Mouse (Mus musculus) neural tube, embryonic 12.5 days (tissue): ENCODE data around the gene Fancl. TPM values are rescaled to one million over a fixed set of nuclear protein-coding genes. Genes with fewer than 3 reads are reported as not detected.
"Not testable (repeated sequence)": the region's sequence is repeated elsewhere in the genome, so short reads cannot be mapped to it uniquely, and the experiment has no call there.

Experiments used
- ATAC-seq: fragments of 200-750 bp; cut with Nextera tagmentation; 2 replicates; pipeline ENCODE4 v1.8.0; 2017; ENCODE audit warnings: low read depth, mild to moderate bottlenecking, moderate TSS enrichment, moderate library complexity; ENCODE audit not compliant: low FRiP score
- H3K27ac ChIP-seq: fragments of 300-500 bp; sonication (generic); 2 replicates; pipeline ENCODE4 v1.5.1; 2016
- H3K27me3 ChIP-seq: fragments of 300-500 bp; sonication (generic); replicated peaks from 2 replicates; pipeline ENCODE4 v1.6.1; 2016; ENCODE audit warnings: mild to moderate bottlenecking
- H3K36me3 ChIP-seq: fragments of 300-500 bp; sonication (generic); 2 replicates; pipeline ENCODE4 v1.6.1; 2016; ENCODE audit warnings: mild to moderate bottlenecking
- H3K4me1 ChIP-seq: fragments of 300-500 bp; sonication (generic); 2 replicates; pipeline ENCODE4 v1.6.1; 2016
- H3K4me2 ChIP-seq: fragments of 300-500 bp; sonication (generic); replicated peaks from 2 replicates; pipeline ENCODE4 v1.6.1; 2016; ENCODE audit warnings: mild to moderate bottlenecking
- H3K4me3 ChIP-seq: fragments of 300-500 bp; sonication (generic); 2 replicates; pipeline ENCODE4 v1.5.1; 2016
- H3K9ac ChIP-seq: fragments of 300-500 bp; sonication (generic); 2 replicates; pipeline ENCODE4 v1.6.1; 2016; ENCODE audit warnings: mild to moderate bottlenecking
- H3K9me3 ChIP-seq: fragments of 300-500 bp; sonication (generic); 2 replicates; pipeline ENCODE4 v1.6.1; 2016; ENCODE audit warnings: mild to moderate bottlenecking
- WGBS: fragments of 180-500 bp; shearing (Covaris S2); methylation state at CpG from one replicate; pipeline ENCODE4 v1.1.7; 2016; 5-methylcytosine and 5-hydroxymethylcytosine counted together
- polyA plus RNA-seq: library from polyadenylated mRNA; unstranded; fragments of >200 nt; fragmentation: Nextera tagmentation; extraction: Ambion mirVana; gene quantifications from 2 replicates; pipeline ENCODE4 v1.2.1, GENCODE M21; 2016

Fancl gene
- 16.0 and 18.5 TPM in 2 replicates for polyA plus RNA-seq

- Histone ChIP-seq H3K4me1 (no peaks in the 10 kb centered on the region), H3K27ac (no peak within 1 kb of the TSS), H3K27me3 (no peaks in the 10 kb centered on the region), H3K9me3 (no peaks in the 10 kb centered on the region), H3K4me2 (peak within 1 kb of the TSS; percentile 65), H3K36me3 (no peaks in the 10 kb centered on the region), H3K4me3 (peak within 1 kb of the TSS; percentile 64), H3K9ac (peak within 1 kb of the TSS; percentile 60; the same call in 1 of the 2 replicates)
- 96% methylated on average over 2 of the region's 2 CpGs for WGBS
- ATAC-seq = no peak
Measured at GRCm38 (mm10) chr11:26385971-26386370, at the start of gene Fancl. TSS of gene Fancl (plus strand) at chr11:26386135.

- no peak for ATAC-seq
- no peak overlapping the region for H3K27ac ChIP-seq
- WGBS = 67% methylated on average over 3 of the region's 3 CpGs
Measured at GRCm38 (mm10) chr11:26336848-26337247, 49.1 kb upstream of the Fancl start.

GRCm38 (mm10) chr11:26370176-26370575 is 15.8 kb upstream of the Fancl start:
- H3K27me3 ChIP-seq, ATAC-seq, H3K27ac ChIP-seq, H3K4me3 ChIP-seq, H3K9ac ChIP-seq, H3K9me3 ChIP-seq, H3K4me1 ChIP-seq, H3K36me3 ChIP-seq, H3K4me2 ChIP-seq: not testable (repeated sequence)
- 88% methylated on average over 2 of the region's 2 CpGs for WGBS

More at GRCm38 (mm10) chr11:26336848-26337247, 49.1 kb upstream of the Fancl start:
- Histone ChIP-seq H3K36me3 (no peaks in the 10 kb centered on the region), H3K9ac (no peak overlapping the region), H3K4me3 (no peak overlapping the region), H3K4me1 (no peaks in the 10 kb centered on the region), H3K4me2 (no peak overlapping the region), H3K9me3 (no peaks in the 10 kb centered on the region), H3K27me3 (no peaks in the 10 kb centered on the region)

- H3K9me3 ChIP-seq, H3K4me2 ChIP-seq, H3K4me1 ChIP-seq, H3K9ac ChIP-seq, H3K4me3 ChIP-seq, ATAC-seq, H3K27me3 ChIP-seq, H3K27ac ChIP-seq, H3K36me3 ChIP-seq: not testable (repeated sequence)
- WGBS = 26% methylated on average over 1 of the region's 1 CpGs
Measured at GRCm38 (mm10) chr11:26371980-26372379, 14.0 kb upstream of the Fancl start.

- H3K36me3 ChIP-seq = no peaks in the 10 kb centered on the region
- ATAC-seq = no peak
- no peak overlapping the region for H3K4me3 ChIP-seq
- H3K9me3 ChIP-seq = no peaks in the 10 kb centered on the region
- H3K27me3 ChIP-seq = no peaks in the 10 kb centered on the region
- H3K27ac ChIP-seq = no peak overlapping the region
- no peaks in the 10 kb centered on the region for H3K4me1 ChIP-seq
- 85% methylated on average over 2 of the region's 2 CpGs for WGBS
- no peak overlapping the region for H3K4me2 ChIP-seq
- H3K9ac ChIP-seq = no peak overlapping the region
Measured at GRCm38 (mm10) chr11:26374132-26374531, 11.8 kb upstream of the Fancl start.

GRCm38 (mm10) chr11:26378074-26378473 is 7.9 kb upstream of the Fancl start:
- Histone ChIP-seq H3K9ac (no peak overlapping the region), H3K4me2 (no peak overlapping the region), H3K36me3 (no peaks in the 10 kb centered on the region), H3K4me1 (no peaks in the 10 kb centered on the region), H3K27ac (no peak overlapping the region), H3K27me3 (no peaks in the 10 kb centered on the region), H3K4me3 (no peak overlapping the region), H3K9me3 (no peaks in the 10 kb centered on the region)
- 82% methylated on average over 2 of the region's 2 CpGs for WGBS
- ATAC-seq = no peak

GRCm38 (mm10) chr11:26381499-26381898 is 4.4 kb upstream of the Fancl start:
- no peak overlapping the region for H3K4me3 ChIP-seq
- 84% methylated on average over 6 of the region's 6 CpGs for WGBS

GRCm38 (mm10) chr11:26386678-26387077 is 743 bp downstream of the Fancl start:
- Histone ChIP-seq H3K4me2 (peak overlapping the region; percentile 65), H3K9me3 (no peaks in the 10 kb centered on the region), H3K27ac (no peak overlapping the region), H3K4me1 (no peaks in the 10 kb centered on the region), H3K36me3 (no peaks in the 10 kb centered on the region), H3K9ac (peak overlapping the region; percentile 60; the same call in 1 of the 2 replicates), H3K4me3 (peak overlapping the region; percentile 64), H3K27me3 (no peaks in the 10 kb centered on the region)
- 65% methylated on average over 2 of the region's 2 CpGs for WGBS
- peak; percentile 25 for ATAC-seq

More at GRCm38 (mm10) chr11:26381499-26381898, 4.4 kb upstream of the Fancl start:
- Histone ChIP-seq H3K9ac (no peak overlapping the region), H3K27me3 (no peaks in the 10 kb centered on the region), H3K9me3 (no peaks in the 10 kb centered on the region), H3K36me3 (no peaks in the 10 kb centered on the region), H3K27ac (no peak overlapping the region), H3K4me1 (no peaks in the 10 kb centered on the region), H3K4me2 (no peak overlapping the region)
- ATAC-seq = no peak

GRCm38 (mm10) chr11:26387087-26387611 is 1.2 kb downstream of the Fancl start:
- WGBS = under 1% methylated on average over 42 of the region's 42 CpGs
- Histone ChIP-seq H3K4me2 (peak overlapping the region; percentile 65), H3K9ac (peak overlapping the region; percentile 60; the same call in 1 of the 2 replicates), H3K9me3 (no peaks in the 10 kb centered on the region), H3K27me3 (no peaks in the 10 kb centered on the region), H3K4me1 (no peaks in the 10 kb centered on the region), H3K27ac (no peak overlapping the region), H3K4me3 (peak overlapping the region; percentile 64), H3K36me3 (no peaks in the 10 kb centered on the region)
- peak; percentile 100 for ATAC-seq

GRCm38 (mm10) chr11:26395561-26395960 is 9.6 kb downstream of the Fancl start:
- no peaks in the 10 kb centered on the region for H3K36me3 ChIP-seq
- H3K4me1 ChIP-seq = no peaks in the 10 kb centered on the region
- H3K4me2 ChIP-seq = no peak overlapping the region
- H3K9me3 ChIP-seq = no peaks in the 10 kb centered on the region
- no peak overlapping the region for H3K4me3 ChIP-seq
- H3K27me3 ChIP-seq = no peaks in the 10 kb centered on the region
- WGBS = 49% methylated on average over 3 of the region's 3 CpGs
- no peak overlapping the region for H3K9ac ChIP-seq
- no peak overlapping the region for H3K27ac ChIP-seq
- no peak for ATAC-seq

GRCm38 (mm10) chr11:26412972-26413371 is 27.0 kb downstream of the Fancl start:
- Histone ChIP-seq H3K27ac (no peak overlapping the region), H3K36me3 (no peaks in the 10 kb centered on the region), H3K27me3 (no peaks in the 10 kb centered on the region), H3K4me2 (no peak overlapping the region), H3K9me3 (no peaks in the 10 kb centered on the region), H3K4me1 (no peaks in the 10 kb centered on the region), H3K9ac (no peak overlapping the region), H3K4me3 (no peak overlapping the region)
- no peak for ATAC-seq
- WGBS = 94% methylated on average over 3 of the region's 3 CpGs

- 75% methylated on average over 2 of the region's 2 CpGs for WGBS
Measured at GRCm38 (mm10) chr11:26421472-26421871, 35.5 kb downstream of the Fancl start.

GRCm38 (mm10) chr11:26434229-26434628 is 48.3 kb downstream of the Fancl start:
- no peaks in the 10 kb centered on the region for H3K36me3 ChIP-seq
- no peaks in the 10 kb centered on the region for H3K27me3 ChIP-seq
- no peak overlapping the region for H3K4me2 ChIP-seq
- no peaks in the 10 kb centered on the region for H3K4me1 ChIP-seq
- no peak overlapping the region for H3K27ac ChIP-seq
- no peak for ATAC-seq
- no peak overlapping the region for H3K9ac ChIP-seq
- no peak overlapping the region for H3K4me3 ChIP-seq
- H3K9me3 ChIP-seq = no peaks in the 10 kb centered on the region

More at GRCm38 (mm10) chr11:26421472-26421871, 35.5 kb downstream of the Fancl start:
- H3K4me3 ChIP-seq = no peak overlapping the region
- no peaks in the 10 kb centered on the region for H3K4me1 ChIP-seq
- no peaks in the 10 kb centered on the region for H3K36me3 ChIP-seq
- H3K27ac ChIP-seq = no peak overlapping the region
- H3K9me3 ChIP-seq = no peaks in the 10 kb centered on the region
- no peak overlapping the region for H3K9ac ChIP-seq
- ATAC-seq = no peak
- H3K27me3 ChIP-seq = no peaks in the 10 kb centered on the region
- no peak overlapping the region for H3K4me2 ChIP-seq
